Mouse (Mus musculus): ENCODE measurements around the gene Got1. TPM values are rescaled to one million over a fixed set of nuclear protein-coding genes. Genes with fewer than 3 reads are reported as not detected.
A peak's percentile ranks its signal among the peaks of the same experiment; 100 is the strongest.

Got1 gene
- polyA plus RNA-seq, 1 experiment, result 0.20 TPM

GRCm38 (mm10) chr19:43525566-43525965 is 1.2 kb upstream of the Got1 start:
- TF ChIP-seq TAL1 (IDR thresholded peaks at IDR 0.05; ENCODE audit: low read length) (no peak), GATA1 (IDR thresholded peaks at IDR 0.05; ENCODE audit: low read length) (no peak)
- Histone ChIP-seq H3K4me1 (ENCODE audit: control insufficient read depth) (peaks cover 44% of the 10 kb centered on the region), H3K27me3 (ENCODE audit: control insufficient read depth) (no peaks in the 10 kb centered on the region), H3K9me3 (ENCODE audit: control insufficient read depth, low read length) (no peaks in the 10 kb centered on the region), H3K36me3 (ENCODE audit: control insufficient read depth) (peaks cover 2% of the 10 kb centered on the region; the same call in 1 of the 2 replicates), H3K4me3 (replicated peaks) (peak overlapping the region; percentile 76)

GRCm38 (mm10) chr19:43525104-43525482 is 688 bp upstream of the Got1 start:
- H3K9me3 ChIP-seq (ENCODE audit: control insufficient read depth, low read length), result no peaks in the 10 kb centered on the region

GRCm38 (mm10) chr19:43523551-43523950 is 854 bp downstream of the Got1 start:
- Histone ChIP-seq H3K27me3 (ENCODE audit: control insufficient read depth) (no peaks in the 10 kb centered on the region), H3K9me3 (ENCODE audit: control insufficient read depth, low read length) (no peaks in the 10 kb centered on the region), H3K4me3 (replicated peaks) (peak overlapping the region; percentile 76), H3K36me3 (ENCODE audit: control insufficient read depth) (peaks cover 11% of the 10 kb centered on the region), H3K4me1 (ENCODE audit: control insufficient read depth) (peaks cover 48% of the 10 kb centered on the region)
- no peak for TF ChIP-seq GATA1 (IDR thresholded peaks at IDR 0.05; ENCODE audit: low read length)
- no peak for TF ChIP-seq TAL1 (IDR thresholded peaks at IDR 0.05; ENCODE audit: low read length)

More at GRCm38 (mm10) chr19:43525104-43525482, 688 bp upstream of the Got1 start:
- Histone ChIP-seq H3K4me3 (replicated peaks) (peak overlapping the region; percentile 76), H3K27me3 (ENCODE audit: control insufficient read depth) (no peaks in the 10 kb centered on the region), H3K4me1 (ENCODE audit: control insufficient read depth) (peaks cover 43% of the 10 kb centered on the region), H3K36me3 (ENCODE audit: control insufficient read depth) (peaks cover 2% of the 10 kb centered on the region; the same call in 1 of the 2 replicates)
- TF ChIP-seq TAL1 (IDR thresholded peaks at IDR 0.05; ENCODE audit: low read length), result no peak
- TF ChIP-seq GATA1 (IDR thresholded peaks at IDR 0.05; ENCODE audit: low read length), result no peak

GRCm38 (mm10) chr19:43521996-43522395 is 2.4 kb downstream of the Got1 start:
- H3K27me3 ChIP-seq (ENCODE audit: control insufficient read depth), result no peaks in the 10 kb centered on the region
- H3K9me3 ChIP-seq (ENCODE audit: control insufficient read depth, low read length), result no peaks in the 10 kb centered on the region
- H3K4me3 ChIP-seq (replicated peaks), result no peak overlapping the region
- H3K4me1 ChIP-seq (ENCODE audit: control insufficient read depth), result peaks cover 48% of the 10 kb centered on the region
- TF ChIP-seq GATA1 (IDR thresholded peaks at IDR 0.05; ENCODE audit: low read length) (no peak), TAL1 (IDR thresholded peaks at IDR 0.05; ENCODE audit: low read length) (no peak)
- H3K36me3 ChIP-seq (ENCODE audit: control insufficient read depth), result peaks cover 17% of the 10 kb centered on the region

GRCm38 (mm10) chr19:43521362-43521761 is 3.0 kb downstream of the Got1 start:
- no peak overlapping the region for H3K4me3 ChIP-seq (replicated peaks)
- H3K36me3 ChIP-seq (ENCODE audit: control insufficient read depth), result peaks cover 17% of the 10 kb centered on the region
- H3K27me3 ChIP-seq (ENCODE audit: control insufficient read depth), result no peaks in the 10 kb centered on the region
- H3K4me1 ChIP-seq (ENCODE audit: control insufficient read depth), result peaks cover 48% of the 10 kb centered on the region
- no peaks in the 10 kb centered on the region for H3K9me3 ChIP-seq (ENCODE audit: control insufficient read depth, low read length)
- no peak for TF ChIP-seq TAL1 (IDR thresholded peaks at IDR 0.05; ENCODE audit: low read length)
- no peak for TF ChIP-seq GATA1 (IDR thresholded peaks at IDR 0.05; ENCODE audit: low read length)

GRCm38 (mm10) chr19:43520402-43520801 is 4.0 kb downstream of the Got1 start:
- TF ChIP-seq TAL1 (IDR thresholded peaks at IDR 0.05; ENCODE audit: low read length) (no peak), GATA1 (IDR thresholded peaks at IDR 0.05; ENCODE audit: low read length) (no peak)
- Histone ChIP-seq H3K4me1 (ENCODE audit: control insufficient read depth) (peaks cover 49% of the 10 kb centered on the region), H3K4me3 (replicated peaks) (no peak overlapping the region), H3K9me3 (ENCODE audit: control insufficient read depth, low read length) (no peaks in the 10 kb centered on the region), H3K36me3 (ENCODE audit: control insufficient read depth) (peaks cover 24% of the 10 kb centered on the region), H3K27me3 (ENCODE audit: control insufficient read depth) (no peaks in the 10 kb centered on the region)

- H3K4me1 ChIP-seq (ENCODE audit: control insufficient read depth), result peaks cover 40% of the 10 kb centered on the region
- H3K36me3 ChIP-seq (ENCODE audit: control insufficient read depth), result peaks cover 31% of the 10 kb centered on the region
- H3K9me3 ChIP-seq (ENCODE audit: control insufficient read depth, low read length), result no peaks in the 10 kb centered on the region
- H3K27me3 ChIP-seq (ENCODE audit: control insufficient read depth), result no peaks in the 10 kb centered on the region
- no peak overlapping the region for H3K4me3 ChIP-seq (replicated peaks)
- TF ChIP-seq GATA1 (IDR thresholded peaks at IDR 0.05; ENCODE audit: low read length), result no peak
- TF ChIP-seq TAL1 (IDR thresholded peaks at IDR 0.05; ENCODE audit: low read length), result no peak
Observed at GRCm38 (mm10) chr19:43519226-43519625, 5.2 kb downstream of the Got1 start.

GRCm38 (mm10) chr19:43518261-43518660 is 6.1 kb downstream of the Got1 start:
- peaks cover 33% of the 10 kb centered on the region for H3K36me3 ChIP-seq (ENCODE audit: control insufficient read depth)
- H3K27me3 ChIP-seq (ENCODE audit: control insufficient read depth), result no peaks in the 10 kb centered on the region
- peaks cover 31% of the 10 kb centered on the region for H3K4me1 ChIP-seq (ENCODE audit: control insufficient read depth)
- TF ChIP-seq GATA1 (IDR thresholded peaks at IDR 0.05; ENCODE audit: low read length), result no peak
- TF ChIP-seq TAL1 (IDR thresholded peaks at IDR 0.05; ENCODE audit: low read length), result no peak
- no peaks in the 10 kb centered on the region for H3K9me3 ChIP-seq (ENCODE audit: control insufficient read depth, low read length)
- H3K4me3 ChIP-seq (replicated peaks), result no peak overlapping the region

GRCm38 (mm10) chr19:43517808-43518207 is 6.6 kb downstream of the Got1 start:
- H3K27me3 ChIP-seq (ENCODE audit: control insufficient read depth), result no peaks in the 10 kb centered on the region
- H3K36me3 ChIP-seq (ENCODE audit: control insufficient read depth), result peaks cover 33% of the 10 kb centered on the region
- H3K4me3 ChIP-seq (replicated peaks), result no peak overlapping the region
- H3K9me3 ChIP-seq (ENCODE audit: control insufficient read depth, low read length), result no peaks in the 10 kb centered on the region
- TF ChIP-seq GATA1 (IDR thresholded peaks at IDR 0.05; ENCODE audit: low read length), result no peak
- no peak for TF ChIP-seq TAL1 (IDR thresholded peaks at IDR 0.05; ENCODE audit: low read length)
- H3K4me1 ChIP-seq (ENCODE audit: control insufficient read depth), result peaks cover 31% of the 10 kb centered on the region

GRCm38 (mm10) chr19:43517320-43517719 is 7.1 kb downstream of the Got1 start:
- no peak overlapping the region for H3K4me3 ChIP-seq (replicated peaks)
- peaks cover 36% of the 10 kb centered on the region for H3K36me3 ChIP-seq (ENCODE audit: control insufficient read depth)
- peaks cover 27% of the 10 kb centered on the region for H3K4me1 ChIP-seq (ENCODE audit: control insufficient read depth)
- no peaks in the 10 kb centered on the region for H3K9me3 ChIP-seq (ENCODE audit: control insufficient read depth, low read length)
- H3K27me3 ChIP-seq (ENCODE audit: control insufficient read depth), result no peaks in the 10 kb centered on the region
- TF ChIP-seq GATA1 (IDR thresholded peaks at IDR 0.05; ENCODE audit: low read length) (no peak), TAL1 (IDR thresholded peaks at IDR 0.05; ENCODE audit: low read length) (no peak)
